Mouse (Mus musculus) limb, embryonic 13.5 days (tissue): ENCODE data around the gene Gm2163. TPM values are rescaled to one million over a fixed set of nuclear protein-coding genes. Genes with fewer than 3 reads are reported as not detected.
"Not testable (repeated sequence)": the region's sequence is repeated elsewhere in the genome, so short reads cannot be mapped to it uniquely, and the experiment has no call there.

Experiments used
- ATAC-seq: fragments of 200-750 bp; cut with Nextera tagmentation; 2 replicates; pipeline ENCODE4 v1.8.0; 2017; ENCODE audit warnings: low read depth, moderate number of reproducible peaks, moderate TSS enrichment; ENCODE audit not compliant: low FRiP score
- H3K27ac ChIP-seq: fragments of 300-500 bp; sonication (generic); 2 replicates; pipeline ENCODE4 v1.5.1; 2015; ENCODE audit warnings: inconsistent platforms, mild to moderate bottlenecking, moderate library complexity
- H3K27me3 ChIP-seq: fragments of 300-500 bp; sonication (generic); 2 replicates; pipeline ENCODE4 v1.6.1; 2015; ENCODE audit warnings: mild to moderate bottlenecking, inconsistent platforms
- H3K36me3 ChIP-seq: fragments of 300-500 bp; sonication (generic); 2 replicates; pipeline ENCODE4 v1.6.1; 2015; ENCODE audit warnings: inconsistent platforms, mild to moderate bottlenecking, moderate library complexity
- H3K4me1 ChIP-seq: fragments of 300-500 bp; sonication (generic); 2 replicates; pipeline ENCODE4 v1.6.1; 2015; ENCODE audit warnings: inconsistent platforms
- H3K4me2 ChIP-seq: fragments of 300-500 bp; sonication (generic); replicated peaks from 2 replicates; pipeline ENCODE4 v1.6.1; 2015; ENCODE audit warnings: inconsistent platforms, mild to moderate bottlenecking, moderate library complexity
- H3K4me3 ChIP-seq: fragments of 300-500 bp; sonication (generic); 2 replicates; pipeline ENCODE4 v1.5.1; 2015; ENCODE audit warnings: moderate library complexity, mild to moderate bottlenecking, inconsistent platforms
- H3K9ac ChIP-seq: fragments of 300-500 bp; sonication (generic); 2 replicates; pipeline ENCODE4 v1.6.1; 2015; ENCODE audit warnings: mild to moderate bottlenecking, inconsistent platforms
- H3K9me3 ChIP-seq: fragments of 300-500 bp; sonication (generic); 2 replicates; pipeline ENCODE4 v1.6.1; 2016; ENCODE audit warnings: inconsistent platforms
- WGBS: fragments of 180-500 bp; shearing (Covaris S2); methylation state at CpG from one replicate; pipeline ENCODE4 v1.1.7; 2015; 5-methylcytosine and 5-hydroxymethylcytosine counted together
- polyA plus RNA-seq: library from polyadenylated mRNA; unstranded; fragments of >200 nt; fragmentation: Nextera tagmentation; extraction: Ambion mirVana; gene quantifications from 2 replicates; pipeline ENCODE4 v1.2.1, GENCODE M21; 2015

Gene Gm2163
- 0.13 and 0.17 TPM in 2 replicates for polyA plus RNA-seq

DNA sequence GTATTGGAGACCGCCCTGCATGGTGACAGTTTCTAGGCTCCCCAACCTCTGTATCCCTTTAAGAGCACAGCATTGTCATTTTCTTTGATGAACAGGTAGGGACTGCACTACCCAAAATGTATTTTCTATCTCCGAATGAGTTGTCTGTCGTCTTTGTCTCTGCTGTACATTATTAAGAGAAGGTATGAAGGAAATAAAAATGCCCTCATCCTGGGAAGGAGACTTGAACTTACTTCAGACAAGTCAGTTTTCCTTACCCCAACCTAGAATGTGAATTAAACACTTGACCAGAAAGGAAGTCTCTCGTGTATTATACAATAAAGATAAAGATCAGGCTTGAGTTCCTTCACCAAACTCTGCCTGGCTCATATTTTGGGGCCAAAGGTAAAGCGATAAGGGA lies at the start of gene Gm2163:
Gene Gm2163 (plus strand): TSS at position 301 of the 400 bp plus-strand sequence.
- H3K9ac ChIP-seq, H3K4me3 ChIP-seq, H3K9me3 ChIP-seq, H3K4me2 ChIP-seq, H3K27ac ChIP-seq, H3K4me1 ChIP-seq, H3K27me3 ChIP-seq, H3K36me3 ChIP-seq, ATAC-seq: not testable (repeated sequence)
- WGBS = no CpG with 5 or more reads among the region's 5 CpGs

DNA sequence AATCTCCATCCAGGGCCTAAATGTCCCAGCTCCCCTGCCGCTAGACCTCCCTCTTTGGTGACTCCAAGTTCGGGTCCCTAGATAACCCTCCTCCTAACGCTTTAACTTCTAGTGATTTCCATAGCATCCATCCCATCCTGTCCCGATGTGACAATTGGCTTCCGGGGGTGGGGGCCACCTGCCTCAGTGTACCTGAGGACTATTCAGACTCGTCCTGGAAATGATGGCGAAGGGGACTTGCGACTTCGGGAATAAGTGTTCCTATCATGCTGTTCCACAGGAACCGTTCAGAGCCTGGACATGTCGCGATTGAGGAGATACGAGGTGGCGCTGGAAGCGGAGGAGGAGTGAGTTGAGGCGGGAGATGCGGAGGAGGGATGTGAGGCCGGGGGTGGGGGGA lies 27.5 kb upstream of the Gm2163 start, which contains the start of gene Gm21586:
Gene Gm21586 (plus strand): TSS at position 301 of the 400 bp plus-strand sequence.
- not testable (repeated sequence) for H3K4me1 ChIP-seq, ATAC-seq, H3K36me3 ChIP-seq, H3K9ac ChIP-seq, H3K27ac ChIP-seq, H3K9me3 ChIP-seq, H3K27me3 ChIP-seq, H3K4me2 ChIP-seq, H3K4me3 ChIP-seq
- WGBS = no CpG with 5 or more reads among the region's 18 CpGs

DNA sequence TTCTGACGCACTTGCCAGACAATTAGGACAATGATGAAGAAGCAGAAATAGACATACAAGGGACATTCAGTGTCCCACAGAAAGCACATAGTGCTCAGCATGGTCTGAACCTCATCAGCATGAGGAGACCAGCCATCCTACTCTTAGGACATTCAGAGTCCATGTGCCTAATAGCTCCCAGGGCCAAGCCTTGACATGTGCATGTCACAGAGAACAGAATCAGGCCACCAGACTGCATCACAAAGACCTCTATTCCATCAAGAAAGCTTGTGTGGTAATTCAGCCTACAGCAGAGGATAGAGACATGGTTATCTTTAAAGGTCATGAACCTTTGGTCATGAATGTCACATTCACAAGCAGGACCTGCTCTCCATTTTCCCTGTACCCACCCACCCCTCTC lies 61.5 kb downstream of the Gm2163 start, which contains the start of gene Fam205a2:
Gene Fam205a2 (minus strand): TSS at position 101 of the 400 bp plus-strand sequence.
- WGBS = no CpG with 5 or more reads among the region's 1 CpGs
- not testable (repeated sequence) for ATAC-seq, H3K4me2 ChIP-seq, H3K4me1 ChIP-seq, H3K27me3 ChIP-seq, H3K9ac ChIP-seq, H3K27ac ChIP-seq, H3K9me3 ChIP-seq, H3K4me3 ChIP-seq, H3K36me3 ChIP-seq

DNA sequence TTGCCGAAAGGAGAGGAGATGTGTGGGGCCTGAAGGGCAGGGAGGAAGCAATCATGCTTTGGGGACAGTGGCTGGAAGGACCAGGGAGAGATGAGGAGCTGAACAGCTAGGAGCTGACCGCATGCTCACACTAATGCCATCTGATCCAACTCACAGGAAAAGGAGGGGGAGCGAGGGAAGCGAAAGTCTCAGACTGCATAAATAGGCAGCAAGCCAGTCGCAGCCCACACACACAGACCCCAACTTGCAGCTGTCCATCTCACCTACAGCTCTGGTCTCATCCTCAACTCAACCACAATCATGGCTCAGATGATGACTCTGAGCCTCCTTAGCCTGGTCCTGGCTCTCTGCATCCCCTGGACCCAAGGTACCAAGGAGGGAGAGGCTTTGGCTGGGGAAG lies 145.3 kb downstream of the Gm2163 start, which contains the start of gene Gm10591:
Gene Gm10591 (plus strand): TSS at position 301 of the 400 bp plus-strand sequence.
- H3K36me3 ChIP-seq, H3K4me3 ChIP-seq, ATAC-seq, H3K9ac ChIP-seq, H3K4me1 ChIP-seq, H3K9me3 ChIP-seq, H3K27me3 ChIP-seq, H3K4me2 ChIP-seq, H3K27ac ChIP-seq: not testable (repeated sequence)
- WGBS = no CpG with 5 or more reads among the region's 5 CpGs

DNA sequence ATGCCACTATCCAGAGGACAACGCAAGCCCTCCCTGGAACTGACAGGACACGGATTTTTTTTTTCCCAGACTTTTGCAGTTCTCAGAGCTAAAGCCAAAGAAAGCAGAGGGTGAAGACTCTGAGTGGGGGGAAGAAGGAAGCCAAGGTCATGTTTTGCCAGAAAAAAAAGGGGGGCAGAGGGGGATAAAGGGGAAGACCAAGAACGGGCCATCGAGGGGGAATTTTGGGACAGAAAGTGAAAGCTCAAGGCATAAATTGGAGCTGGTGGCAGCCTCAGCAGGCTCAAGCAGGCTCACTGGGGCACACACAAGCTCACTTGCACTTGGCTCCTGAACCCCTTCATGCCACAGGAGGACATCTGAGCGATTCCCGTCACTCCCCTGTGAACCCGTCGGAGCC lies 162.9 kb downstream of the Gm2163 start, which contains the start of gene Gm2564:
Gene Gm2564 (plus strand): TSS at position 301 of the 400 bp plus-strand sequence.
- not testable (repeated sequence) for H3K9me3 ChIP-seq, H3K36me3 ChIP-seq, H3K9ac ChIP-seq, H3K4me3 ChIP-seq, ATAC-seq, H3K4me2 ChIP-seq, H3K27ac ChIP-seq, H3K27me3 ChIP-seq, H3K4me1 ChIP-seq
- WGBS = no CpG with 5 or more reads among the region's 8 CpGs

Other genes with a start within 250 kb of the Gm2163 start
- not detected in 2 replicates for gene Gm10600, start 226.1 kb upstream of the Gm2163 start, polyA plus RNA-seq
- gene Ccl21b, start 211.0 kb upstream of the Gm2163 start, polyA plus RNA-seq = not detected in 2 replicates
- not detected in 2 replicates for gene Gm21953, start 172.5 kb upstream of the Gm2163 start, polyA plus RNA-seq
- not detected in 2 replicates for gene Fam205a3, start 148.4 kb upstream of the Gm2163 start, polyA plus RNA-seq
- gene Gm21586, start 27.4 kb upstream of the Gm2163 start, polyA plus RNA-seq = not detected in 2 replicates
- not detected in 2 replicates for gene Fam205a2, start 61.4 kb downstream of the Gm2163 start, polyA plus RNA-seq
- not detected in 2 replicates for gene Gm10591, start 145.4 kb downstream of the Gm2163 start, polyA plus RNA-seq
- gene Gm2564, start 163.0 kb downstream of the Gm2163 start, polyA plus RNA-seq = 0.28 TPM in 1 of 2 replicates, not detected in the other
- gene Ccl27b, start 188.5 kb downstream of the Gm2163 start, polyA plus RNA-seq = not detected in 2 replicates
- not detected in 2 replicates for gene Il11ra2, start 195.1 kb downstream of the Gm2163 start, polyA plus RNA-seq